Comparison of ENCODE assay signal across 15 mouse cellular contexts in the genomic region with DNA sequence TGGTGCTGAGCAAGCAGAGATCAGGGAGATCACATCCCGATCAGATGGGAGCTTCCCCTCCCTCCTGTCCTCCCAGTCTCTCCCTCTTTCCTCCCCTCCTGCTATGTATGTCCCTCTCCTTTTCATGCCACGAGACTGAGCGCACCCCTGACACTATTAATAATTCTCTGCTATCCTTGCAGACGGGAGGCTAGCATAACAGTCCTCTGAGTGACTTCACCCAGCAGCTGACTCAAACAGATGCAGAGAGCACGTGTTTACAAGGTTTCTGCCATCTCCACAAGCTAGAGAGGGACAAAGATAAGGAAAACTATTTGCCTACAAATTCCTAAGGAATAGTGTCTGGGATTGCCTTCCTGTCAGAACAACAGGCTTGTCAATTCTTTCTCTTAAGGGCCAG.
"Had no signal": no experiment of that assay in that cellular context is flagged by ENCODE, and none has a peak within 500 bp of the region (broad histone marks: within the 10 kb centered on the region; RNA-seq: fewer than 3 reads in every experiment).

No protein-coding gene starts in this region.

- H3K9me3 ChIP-seq: limb, embryonic 15.5 days; liver, embryonic 12.5 days; midbrain, embryonic 10.5 days; neural tube, embryonic 12.5 days had no signal

- H3K4me1 ChIP-seq: limb, embryonic 15.5 days; liver, embryonic 12.5 days; midbrain, embryonic 10.5 days; neural tube, embryonic 12.5 days had no signal

- H3K9ac ChIP-seq: limb, embryonic 15.5 days; liver, embryonic 12.5 days; lung, embryonic 14.5 days; neural tube, embryonic 12.5 days had no signal

- H3K27me3 ChIP-seq: limb, embryonic 15.5 days; neural tube, embryonic 12.5 days had no signal

- DNase-seq: kidney, adult 8-10 months; kidney, postnatal 25 days; layer of hippocampus, adult 9-11 months; layer of hippocampus, postnatal 36 days; lung, embryonic 14.5 days; lung, postnatal 10 days; lung, postnatal 4 days; midbrain, embryonic 14.5 days; thymus, adult 2 months; thymus, postnatal 25 days had no signal

- H3K4me2 ChIP-seq: limb, embryonic 15.5 days; liver, embryonic 12.5 days; lung, embryonic 14.5 days; neural tube, embryonic 12.5 days had no signal

- H3K36me3 ChIP-seq: limb, embryonic 15.5 days; liver, embryonic 12.5 days; midbrain, embryonic 10.5 days; neural tube, embryonic 12.5 days had no signal

- H3K4me3 ChIP-seq: limb, embryonic 15.5 days; liver, embryonic 12.5 days; midbrain, embryonic 10.5 days; neural tube, embryonic 12.5 days had no signal

- H3K27ac ChIP-seq: limb, embryonic 15.5 days; liver, embryonic 12.5 days; midbrain, embryonic 10.5 days; neural tube, embryonic 12.5 days; stomach, postnatal 0 days had no signal

- ATAC-seq: liver, embryonic 12.5 days had no signal
